Mouse (Mus musculus): Measurements from ENCODE around the gene Gm9044.
"Not testable (repeated sequence)": the region's sequence is repeated elsewhere in the genome, so short reads cannot be mapped to it uniquely, and the experiment has no call there.

Gene Gm9044

DNA sequence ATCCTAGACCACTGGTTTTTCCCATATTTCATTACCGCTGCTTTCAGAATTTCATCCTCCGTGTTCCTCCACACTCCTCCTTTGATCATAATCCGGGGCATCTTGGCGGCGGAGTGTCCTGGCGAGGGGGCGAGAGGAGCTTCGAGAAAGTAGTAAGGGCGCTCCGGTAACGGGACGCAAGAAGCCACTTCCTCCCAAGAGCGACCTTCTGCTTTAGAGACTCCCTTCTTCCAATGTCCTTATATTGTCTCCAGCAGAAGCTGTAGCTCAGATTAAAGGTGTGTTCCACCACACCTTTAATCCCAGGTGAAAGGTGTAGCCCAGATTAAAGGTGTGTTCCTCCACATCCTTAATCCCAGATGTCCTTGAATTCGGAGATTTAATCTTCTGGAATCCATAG is at the start of gene Gm9044:
Gm9044 (minus strand) TSS at position 101 of the 400 bp plus-strand sequence.
- DNase-seq (ENCODE audit: extremely low read depth, low read depth, low spot score): not testable (repeated sequence)

GRCm38 (mm10) chr10:118370443-118370842 is 38.2 kb upstream of the Gm9044 start:
- DNase-seq (ENCODE audit: extremely low read depth, low read depth, low spot score): no peak

GRCm38 (mm10) chr10:118369518-118369917 is 37.3 kb upstream of the Gm9044 start:
- no peak for DNase-seq (ENCODE audit: extremely low read depth, low read depth, low spot score)

- not testable (repeated sequence) for DNase-seq (ENCODE audit: extremely low read depth, low read depth, low spot score)
These were observed 21.8 kb upstream of the Gm9044 start, which contains the start of gene Gm9049 for GRCm38 (mm10) chr10:118354005-118354404. Gene Gm9049, minus strand, starts transcription at chr10:118354105.

- not testable (repeated sequence) for DNase-seq (ENCODE audit: extremely low read depth, low read depth, low spot score)
These were observed 16.4 kb upstream of the Gm9044 start, which contains the start of gene Gm9048 for GRCm38 (mm10) chr10:118348579-118348978. Gene Gm9048, minus strand, starts transcription at chr10:118348679.

GRCm38 (mm10) chr10:118343155-118343554 is 10.9 kb upstream of the Gm9044 start, which contains the start of gene Gm9046:
Gene Gm9046, minus strand, starts transcription at chr10:118343255.
- not testable (repeated sequence) for DNase-seq (ENCODE audit: extremely low read depth, low read depth, low spot score)

DNA sequence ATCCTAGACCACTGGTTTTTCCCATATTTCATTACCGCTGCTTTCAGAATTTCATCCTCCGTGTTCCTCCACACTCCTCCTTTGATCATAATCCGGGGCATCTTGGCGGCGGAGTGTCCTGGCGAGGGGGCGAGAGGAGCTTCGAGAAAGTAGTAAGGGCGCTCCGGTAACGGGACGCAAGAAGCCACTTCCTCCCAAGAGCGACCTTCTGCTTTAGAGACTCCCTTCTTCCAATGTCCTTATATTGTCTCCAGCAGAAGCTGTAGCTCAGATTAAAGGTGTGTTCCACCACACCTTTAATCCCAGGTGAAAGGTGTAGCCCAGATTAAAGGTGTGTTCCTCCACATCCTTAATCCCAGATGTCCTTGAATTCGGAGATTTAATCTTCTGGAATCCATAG is 5.5 kb upstream of the Gm9044 start, which contains the start of gene Gm9045:
Gm9045 (minus strand) TSS at position 101 of the 400 bp plus-strand sequence.
- not testable (repeated sequence) for DNase-seq (ENCODE audit: extremely low read depth, low read depth, low spot score)

DNA sequence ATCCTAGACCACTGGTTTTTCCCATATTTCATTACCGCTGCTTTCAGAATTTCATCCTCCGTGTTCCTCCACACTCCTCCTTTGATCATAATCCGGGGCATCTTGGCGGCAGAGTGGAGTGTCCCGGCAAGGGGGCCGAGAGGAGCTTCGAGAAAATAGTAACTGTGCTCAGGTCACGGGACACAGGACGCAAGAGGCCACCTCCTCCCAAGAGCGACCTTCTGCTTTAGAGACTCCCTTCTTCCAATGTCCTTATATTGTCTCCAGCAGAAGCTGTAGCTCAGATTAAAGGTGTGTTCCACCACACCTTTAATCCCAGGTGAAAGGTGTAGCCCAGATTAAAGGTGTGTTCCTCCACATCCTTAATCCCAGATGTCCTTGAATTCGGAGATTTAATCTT is 5.3 kb downstream of the Gm9044 start, which contains the start of gene Gm9040:
Gm9040 (minus strand) TSS at position 101 of the 400 bp plus-strand sequence.
- DNase-seq (ENCODE audit: extremely low read depth, low read depth, low spot score): not testable (repeated sequence)

DNA sequence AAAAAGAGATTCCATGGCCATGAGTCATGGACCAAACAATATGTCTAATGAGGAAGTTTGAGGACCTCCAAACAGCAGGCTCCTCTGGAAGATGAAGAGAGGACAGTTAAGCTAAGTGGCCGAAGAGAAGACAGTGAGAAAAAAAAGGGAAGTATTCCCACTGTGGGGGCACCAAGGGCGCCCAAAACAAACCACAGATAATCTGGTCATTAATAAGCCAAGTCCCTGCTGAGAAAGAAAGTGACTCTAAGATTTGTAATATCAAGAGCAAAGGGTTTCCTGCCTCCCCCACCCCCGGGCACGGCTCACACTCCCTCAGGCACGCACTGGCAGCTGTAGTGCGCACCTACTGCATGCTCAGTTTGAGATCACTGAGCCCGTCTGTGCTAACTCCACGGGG is 13.2 kb downstream of the Gm9044 start:
- no peak for DNase-seq (ENCODE audit: extremely low read depth, low read depth, low spot score)

DNA sequence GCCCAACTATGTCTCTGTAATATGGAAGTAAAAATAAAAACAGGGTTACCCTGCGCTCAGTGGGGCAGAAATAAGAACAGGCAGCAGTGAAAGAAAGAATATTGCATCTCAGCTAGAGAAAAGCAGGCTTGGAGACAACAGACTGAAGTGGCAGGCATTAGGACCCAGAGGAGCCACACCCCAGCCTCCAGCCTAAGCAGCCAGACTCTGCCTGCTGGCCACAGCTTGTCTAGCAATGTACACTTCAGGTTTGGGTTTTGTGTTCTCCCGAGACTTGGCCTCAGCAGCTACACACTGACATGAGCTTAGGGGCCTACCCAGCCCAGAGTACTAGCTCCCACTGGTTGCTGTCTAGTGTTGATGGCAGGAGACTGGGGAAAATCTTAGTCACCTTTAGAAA is 30.1 kb downstream of the Gm9044 start:
- DNase-seq (ENCODE audit: extremely low read depth, low read depth, low spot score): not testable (repeated sequence)

- DNase-seq (ENCODE audit: extremely low read depth, low read depth, low spot score): no peak
These were observed 37.3 kb downstream of the Gm9044 start, which contains the start of gene Iltifb for GRCm38 (mm10) chr10:118294938-118295337. Gene Iltifb, minus strand, starts transcription at chr10:118295038.

DNA sequence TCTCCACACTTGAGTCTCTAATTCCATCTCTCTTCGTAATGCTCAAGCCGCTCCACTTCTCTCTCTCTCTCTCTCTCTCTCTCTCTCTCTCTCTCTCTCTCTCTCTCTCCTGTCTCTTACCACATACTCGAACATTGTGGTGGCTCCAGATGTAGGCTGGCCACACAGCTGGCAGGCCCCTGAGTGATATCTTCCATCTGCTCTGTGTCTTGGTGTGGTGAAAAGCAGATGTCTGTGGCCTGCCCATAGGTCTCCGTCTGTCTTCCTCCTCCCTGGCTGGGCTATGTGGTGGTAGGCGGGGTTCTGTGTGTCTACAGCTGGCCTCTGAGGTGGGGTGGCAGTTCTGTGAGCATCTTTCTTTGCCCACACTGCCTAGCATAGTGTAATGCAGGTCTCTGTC is 49.2 kb downstream of the Gm9044 start:
- not testable (repeated sequence) for DNase-seq (ENCODE audit: extremely low read depth, low read depth, low spot score)

DNA sequence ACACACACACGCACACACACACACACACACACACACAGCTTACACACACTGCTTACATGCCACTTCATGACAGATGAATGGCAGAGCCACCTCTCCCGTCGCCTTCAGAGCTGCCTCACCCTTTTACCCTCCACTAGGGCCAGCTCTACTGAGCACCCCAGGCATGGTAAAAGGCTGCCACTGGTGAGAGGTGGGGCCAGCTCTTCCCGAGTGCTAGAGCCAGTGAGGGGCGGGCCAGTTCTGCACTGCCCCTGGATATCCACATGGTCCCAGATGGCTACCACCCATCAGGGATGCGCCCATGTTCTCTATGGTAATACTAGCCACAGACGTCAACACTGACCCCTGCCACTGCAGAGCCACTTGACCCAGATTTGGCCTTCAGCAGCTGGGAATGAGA is 49.6 kb downstream of the Gm9044 start:
- not testable (repeated sequence) for DNase-seq (ENCODE audit: extremely low read depth, low read depth, low spot score)
